Mouse (Mus musculus): ENCODE results near the gene Aipl1. TPM values are rescaled to one million over a fixed set of nuclear protein-coding genes. Genes with fewer than 3 reads are reported as not detected.

The Aipl1 gene
- total and polyA plus RNA-seq, 2 experiments from 2014 or later: 0.34 TPM; not detected in 1

DNA sequence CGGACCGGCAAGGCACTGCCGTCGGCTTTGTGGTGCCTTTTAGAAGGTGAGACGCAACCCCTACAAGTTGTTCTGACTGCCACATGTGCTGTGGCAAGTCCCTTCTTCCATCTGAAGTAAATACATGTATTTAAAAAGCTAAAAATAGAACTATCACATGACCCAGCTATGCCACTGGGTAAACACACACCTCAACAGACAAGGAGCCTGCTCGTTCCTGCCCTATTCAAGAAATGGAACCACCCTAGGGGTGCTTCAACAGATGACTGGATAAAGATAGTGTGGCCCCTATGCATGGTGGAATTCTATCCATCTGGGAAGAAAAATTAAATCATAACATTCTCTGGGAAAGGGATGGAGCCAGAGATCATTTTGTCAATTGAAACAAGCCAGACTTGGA lies 14.5 kb downstream of the Aipl1 start:
- no peak overlapping the region for H3K27ac ChIP-seq
- H3K4me3 ChIP-seq (ENCODE audit: low read length): no peak overlapping the region
- H3K9me3 ChIP-seq (ENCODE audit: low read length): no peaks in the 10 kb centered on the region
- H3K36me3 ChIP-seq (ENCODE audit: insufficient read depth, low read length): no peaks in the 10 kb centered on the region
- ATAC-seq: no peak
- no peak overlapping the region for H3K9ac ChIP-seq (replicated peaks; ENCODE audit: low read length)
- H3K4me2 ChIP-seq (ENCODE audit: low read depth, low read length): no peak overlapping the region
- no peaks in the 10 kb centered on the region; the same call in 1 of the 2 replicates for H3K4me1 ChIP-seq (ENCODE audit: insufficient read depth, low read length)
- H3K27me3 ChIP-seq (ENCODE audit: insufficient read depth, low read length): no peaks in the 10 kb centered on the region
- no peak for TF ChIP-seq CTCF (IDR thresholded peaks at IDR 0.05; ENCODE audit: low read depth)
- WGBS: 84% methylated on average over 6 of the region's 6 CpGs
- no peak for DNase-seq (ENCODE audit: low spot score)

DNA sequence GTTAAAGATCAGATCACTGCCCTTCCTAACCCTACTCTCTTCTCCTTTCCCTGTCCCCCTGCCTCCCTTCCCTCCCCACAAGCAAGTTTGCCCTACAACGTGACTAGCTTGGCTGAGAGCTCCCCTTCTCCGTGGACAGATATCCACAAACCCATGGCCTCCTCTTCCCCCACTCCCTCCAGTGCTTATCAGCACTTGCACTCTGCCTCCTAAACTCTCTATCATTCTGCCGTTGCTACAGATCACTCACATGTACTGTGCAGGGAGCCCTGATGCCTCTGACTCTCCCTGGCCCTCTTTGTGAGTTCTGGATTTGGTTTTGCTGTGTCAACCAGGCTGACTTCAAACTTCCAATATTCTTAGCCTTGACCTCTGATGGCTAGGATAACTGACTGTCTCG lies 16.3 kb downstream of the Aipl1 start:
- WGBS: 82% methylated on average over 4 of the region's 4 CpGs

DNA sequence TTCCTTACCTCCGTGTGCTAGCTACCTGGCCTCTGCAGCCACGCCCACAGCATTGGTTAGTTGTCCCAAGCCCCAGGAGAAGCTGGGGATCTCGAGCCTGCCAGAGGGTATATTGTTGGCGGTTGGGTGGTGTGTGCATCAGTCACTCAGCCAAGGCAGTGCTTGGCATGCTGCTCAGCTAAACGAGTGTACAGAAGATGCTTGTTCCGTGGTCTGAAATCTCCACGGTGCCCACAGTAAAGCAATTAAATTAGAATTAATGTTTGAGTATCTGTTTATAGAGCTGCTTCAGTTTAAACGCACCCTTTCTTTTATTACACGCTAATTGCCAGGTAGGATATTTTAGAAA lies 20.1 kb downstream of the Aipl1 start:
- Histone ChIP-seq H3K36me3 (ENCODE audit: insufficient read depth, low read length) (no peaks in the 10 kb centered on the region), H3K27me3 (ENCODE audit: insufficient read depth, low read length) (no peaks in the 10 kb centered on the region), H3K4me2 (ENCODE audit: low read depth, low read length) (no peak overlapping the region), H3K4me3 (ENCODE audit: low read length) (no peak overlapping the region), H3K9ac (replicated peaks; ENCODE audit: low read length) (no peak overlapping the region), H3K9me3 (ENCODE audit: low read length) (no peaks in the 10 kb centered on the region), H3K27ac (no peak overlapping the region), H3K4me1 (ENCODE audit: insufficient read depth, low read length) (0 out of 2 replicates have a peak, but pooled peaks cover 3% of the 10 kb centered on the region)
- no peak for TF ChIP-seq CTCF (IDR thresholded peaks at IDR 0.05; ENCODE audit: low read depth)
- DNase-seq (ENCODE audit: low spot score) (no peak), ATAC-seq (0 out of 2 replicates have a peak, but pooled peaks have one; percentile 27)
- 40% methylated on average over 9 of the region's 9 CpGs for WGBS

More for the DNA sequence above, 16.3 kb downstream of the Aipl1 start:
- no peak for TF ChIP-seq CTCF (IDR thresholded peaks at IDR 0.05; ENCODE audit: low read depth)
- Histone ChIP-seq H3K9ac (replicated peaks; ENCODE audit: low read length) (no peak overlapping the region), H3K4me1 (ENCODE audit: insufficient read depth, low read length) (no peaks in the 10 kb centered on the region; the same call in 1 of the 2 replicates), H3K27me3 (ENCODE audit: insufficient read depth, low read length) (no peaks in the 10 kb centered on the region), H3K27ac (no peak overlapping the region), H3K9me3 (ENCODE audit: low read length) (no peaks in the 10 kb centered on the region), H3K4me2 (ENCODE audit: low read depth, low read length) (no peak overlapping the region), H3K36me3 (ENCODE audit: insufficient read depth, low read length) (no peaks in the 10 kb centered on the region), H3K4me3 (ENCODE audit: low read length) (no peak overlapping the region)
- no peak for ATAC-seq
- DNase-seq (ENCODE audit: low spot score): no peak

DNA sequence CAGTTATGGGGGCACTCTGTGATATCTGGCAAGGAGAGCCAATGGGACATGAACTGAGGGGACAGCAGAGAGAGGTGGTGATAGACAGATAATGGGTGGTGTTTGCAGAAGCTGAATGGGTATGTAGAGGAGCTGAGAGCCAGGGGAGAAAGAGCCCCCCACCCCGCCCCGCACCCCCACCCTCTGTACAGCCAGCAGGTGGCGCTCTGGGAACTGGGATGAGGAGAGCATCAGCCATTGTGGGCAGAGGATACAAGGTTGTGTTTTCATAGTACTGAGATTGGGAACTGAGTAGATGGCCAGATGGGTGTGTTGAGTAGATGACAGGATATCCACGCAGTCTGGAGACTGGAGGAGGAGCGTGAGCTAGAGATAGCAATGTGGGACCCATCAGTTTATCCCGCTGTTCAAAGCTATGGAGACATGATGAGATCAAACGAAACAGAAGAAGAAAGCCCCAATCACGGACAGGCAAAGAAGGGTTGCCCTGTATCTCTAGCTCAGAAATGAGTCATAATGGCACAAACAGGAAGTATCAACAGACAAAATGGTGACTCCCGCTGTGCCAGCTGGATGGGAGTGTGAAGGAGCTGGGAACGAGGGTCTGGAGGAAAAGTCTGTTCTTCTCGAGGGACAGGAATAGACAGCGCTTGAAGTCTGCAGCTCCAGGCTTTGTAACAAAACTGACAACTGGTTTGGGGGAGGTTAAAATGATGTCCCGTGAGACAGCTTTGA lies 20.6 kb downstream of the Aipl1 start:
- DNase-seq (ENCODE audit: low spot score) (no peak), ATAC-seq (no peak)
- Histone ChIP-seq H3K27ac (no peak overlapping the region), H3K9me3 (ENCODE audit: low read length) (no peaks in the 10 kb centered on the region), H3K4me2 (ENCODE audit: low read depth, low read length) (no peak overlapping the region), H3K4me1 (ENCODE audit: insufficient read depth, low read length) (peaks cover 8% of the 10 kb centered on the region; the same call in 1 of the 2 replicates), H3K9ac (replicated peaks; ENCODE audit: low read length) (no peak overlapping the region), H3K36me3 (ENCODE audit: insufficient read depth, low read length) (no peaks in the 10 kb centered on the region), H3K4me3 (ENCODE audit: low read length) (no peak overlapping the region), H3K27me3 (ENCODE audit: insufficient read depth, low read length) (no peaks in the 10 kb centered on the region)
- TF ChIP-seq CTCF (IDR thresholded peaks at IDR 0.05; ENCODE audit: low read depth): no peak
- 77% methylated on average over 13 of the region's 13 CpGs for WGBS

DNA sequence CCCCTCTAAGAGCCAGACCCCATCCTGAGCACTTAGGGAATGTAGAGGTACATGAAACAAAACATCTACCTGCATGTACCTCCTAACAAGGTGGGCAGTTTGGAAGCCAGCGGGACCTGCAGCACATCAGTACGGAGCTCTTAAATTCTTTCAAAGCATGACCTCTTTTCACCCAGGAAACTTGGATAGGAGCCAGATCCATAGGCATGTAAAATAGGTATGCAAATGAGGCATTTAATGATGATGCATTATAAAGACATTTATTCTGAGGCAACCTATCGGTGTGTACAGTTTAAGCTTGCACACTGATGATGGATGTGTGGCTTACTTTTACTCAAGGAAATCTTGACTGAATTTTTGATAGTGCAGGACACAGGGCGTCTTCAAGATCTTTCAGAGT lies 22.6 kb downstream of the Aipl1 start:
- Histone ChIP-seq H3K27me3 (ENCODE audit: insufficient read depth, low read length) (no peaks in the 10 kb centered on the region), H3K4me2 (ENCODE audit: low read depth, low read length) (no peak overlapping the region), H3K4me3 (ENCODE audit: low read length) (no peak overlapping the region), H3K4me1 (ENCODE audit: insufficient read depth, low read length) (peaks cover 24% of the 10 kb centered on the region; the same call in 1 of the 2 replicates), H3K27ac (no peak overlapping the region), H3K9me3 (ENCODE audit: low read length) (no peaks in the 10 kb centered on the region), H3K36me3 (ENCODE audit: insufficient read depth, low read length) (no peaks in the 10 kb centered on the region), H3K9ac (replicated peaks; ENCODE audit: low read length) (no peak overlapping the region)
- DNase-seq (ENCODE audit: low spot score): no peak
- TF ChIP-seq CTCF (IDR thresholded peaks at IDR 0.05; ENCODE audit: low read depth): no peak
- 43% methylated on average over 4 of the region's 4 CpGs for WGBS
- ATAC-seq: no peak

DNA sequence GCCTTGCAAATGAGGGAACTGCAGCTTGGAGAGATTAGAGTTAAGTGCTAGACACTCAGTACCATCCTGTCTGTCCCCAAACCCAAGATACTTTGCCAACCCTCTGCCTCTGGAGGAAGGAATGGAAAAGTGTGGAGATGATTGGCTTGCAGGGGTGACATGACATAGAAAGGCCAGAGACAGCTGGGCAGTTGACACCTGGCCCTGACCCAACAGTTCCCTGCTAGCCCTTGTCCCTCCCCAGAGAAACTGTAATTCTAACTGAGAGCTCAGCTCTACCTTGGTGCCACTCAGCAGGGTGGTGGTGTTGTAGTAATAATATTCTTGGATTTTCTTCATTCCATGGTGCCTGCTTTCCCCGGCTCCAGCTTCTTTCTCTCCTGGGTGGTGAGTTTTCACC lies 25.4 kb downstream of the Aipl1 start:
- no peak overlapping the region for H3K4me3 ChIP-seq (ENCODE audit: low read length)
- H3K27me3 ChIP-seq (ENCODE audit: insufficient read depth, low read length): no peaks in the 10 kb centered on the region
- TF ChIP-seq CTCF (IDR thresholded peaks at IDR 0.05; ENCODE audit: low read depth): no peak; the same call in 1 of the 2 replicates
- no peak for ATAC-seq
- H3K4me2 ChIP-seq (ENCODE audit: low read depth, low read length): no peak overlapping the region
- 39% methylated on average over 1 of the region's 1 CpGs for WGBS
- H3K9ac ChIP-seq (replicated peaks; ENCODE audit: low read length): no peak overlapping the region
- peak overlapping the region; percentile 56; the same call in 1 of the 2 replicates for H3K27ac ChIP-seq
- no peak for DNase-seq (ENCODE audit: low spot score)
- H3K4me1 ChIP-seq (ENCODE audit: insufficient read depth, low read length): peaks cover 24% of the 10 kb centered on the region; the same call in 1 of the 2 replicates
- H3K36me3 ChIP-seq (ENCODE audit: insufficient read depth, low read length): no peaks in the 10 kb centered on the region
- no peaks in the 10 kb centered on the region for H3K9me3 ChIP-seq (ENCODE audit: low read length)
